Mouse (Mus musculus) right cerebral cortex, postnatal 10 days (tissue): ENCODE data around the gene Hoxb3.
A peak's percentile ranks its signal among the peaks of the same experiment; 100 is the strongest.

ENCODE experiments used
- DNase-seq, 2 experiments: peaks; one replicate each; pipeline ENCODE4 v3.0.0; 2021; ENCODE audit warnings: low spot score in 2 of 2

Gene Hoxb3

DNA sequence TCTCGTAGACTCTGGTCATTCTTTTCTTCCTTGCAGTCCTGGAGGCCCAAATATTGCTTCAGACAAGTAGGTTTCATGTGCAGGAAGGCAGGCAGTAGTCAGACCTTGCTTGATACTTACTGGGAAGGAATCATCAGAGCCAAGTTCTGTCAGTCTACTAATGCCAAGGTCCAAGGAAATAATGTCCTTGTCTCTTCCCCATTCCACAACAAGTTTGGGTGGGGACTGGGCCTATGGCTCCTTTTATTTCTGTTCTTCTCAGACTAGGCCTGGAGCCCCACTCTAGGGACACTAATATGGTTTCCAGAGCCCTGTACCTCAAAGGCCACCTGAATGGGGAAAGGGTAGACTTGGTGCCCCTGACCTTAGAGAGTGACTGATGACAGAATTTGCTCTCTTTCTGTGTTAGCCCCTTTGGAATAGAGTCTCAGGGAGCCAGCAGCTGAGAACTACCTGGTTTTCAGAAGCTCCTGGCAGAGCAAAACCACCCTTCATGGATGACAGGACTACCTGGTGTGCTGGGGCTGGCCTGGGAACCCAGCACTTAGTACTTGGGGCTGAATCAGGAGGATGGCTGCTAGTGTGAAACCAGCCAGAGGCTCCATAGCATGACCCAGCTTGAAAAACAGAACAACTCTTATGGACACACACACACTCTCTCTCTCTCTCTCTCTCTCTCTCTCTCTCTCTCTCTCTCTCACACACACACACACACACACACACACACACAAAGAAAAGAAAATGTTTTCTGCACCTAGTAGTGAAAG is 34.5 kb upstream of the Hoxb3 start:
- no peak for DNase-seq

DNA sequence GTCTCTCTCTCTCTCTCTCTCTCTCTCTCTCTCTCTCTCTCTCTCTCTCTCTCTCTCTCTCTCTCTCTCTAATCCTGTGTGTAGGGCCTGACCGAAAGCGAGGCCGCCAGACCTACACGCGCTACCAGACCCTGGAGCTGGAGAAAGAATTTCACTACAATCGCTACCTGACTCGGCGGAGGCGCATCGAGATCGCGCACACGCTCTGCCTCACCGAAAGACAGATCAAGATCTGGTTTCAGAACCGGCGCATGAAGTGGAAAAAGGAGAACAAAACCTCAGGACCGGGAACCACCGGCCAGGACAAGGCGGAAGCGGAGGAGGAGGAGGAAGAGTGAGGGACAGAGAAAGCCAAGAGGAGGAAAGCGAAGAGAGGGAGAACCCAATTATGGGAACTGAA is 33.8 kb upstream of the Hoxb3 start:
- DNase-seq, result no peak

DNA sequence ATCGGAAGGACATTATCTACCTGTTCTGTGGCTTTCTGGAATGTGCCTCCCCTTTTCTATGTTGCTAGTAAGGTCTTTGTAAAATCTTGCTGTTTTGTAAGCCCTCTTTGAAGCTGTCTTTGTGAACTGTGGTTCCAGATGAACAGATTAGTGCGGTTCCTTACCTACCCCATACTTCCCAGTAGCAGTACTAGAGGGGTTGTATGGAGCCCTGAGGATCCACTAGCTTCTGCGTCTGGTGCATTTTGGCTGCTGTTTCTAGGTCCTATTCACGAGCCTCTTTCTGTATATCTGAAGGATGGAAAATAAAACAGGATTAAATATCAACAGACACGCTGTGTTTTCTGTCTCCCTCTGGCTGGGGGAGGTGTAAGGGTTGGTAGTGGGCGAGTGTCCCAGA is 33.3 kb upstream of the Hoxb3 start:
- no peak for DNase-seq

DNA sequence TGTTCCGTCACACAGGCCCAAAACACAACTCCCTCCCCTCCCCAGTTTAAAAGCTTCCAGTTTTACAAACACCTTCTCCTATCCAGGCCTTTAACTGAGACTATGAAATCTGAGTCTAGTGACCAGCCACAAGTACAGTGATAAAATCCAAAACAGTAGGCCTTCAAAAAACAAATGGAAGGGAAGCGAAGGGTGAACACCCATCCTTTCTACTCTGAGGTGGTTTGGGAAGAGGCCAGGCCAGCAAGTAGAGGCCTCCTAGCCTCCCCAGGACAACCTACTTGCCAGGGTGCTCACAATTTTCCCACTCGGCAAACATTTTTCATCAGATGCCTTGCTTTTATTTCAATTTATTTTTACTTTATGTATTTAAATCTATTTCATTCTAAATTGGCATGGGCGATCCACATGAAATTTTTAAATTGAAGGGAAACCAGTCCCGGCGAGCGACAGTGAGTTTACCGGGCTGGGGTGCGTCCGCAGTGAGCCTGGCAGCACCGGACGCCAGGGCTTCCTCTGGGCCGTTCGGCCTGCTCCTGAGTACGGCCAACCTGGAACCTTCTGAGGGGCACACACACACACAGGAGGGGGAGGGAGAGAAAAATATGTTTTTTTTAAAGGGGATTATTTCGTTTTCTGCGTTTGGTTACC is 32.3 kb upstream of the Hoxb3 start:
- no peak for DNase-seq

DNA sequence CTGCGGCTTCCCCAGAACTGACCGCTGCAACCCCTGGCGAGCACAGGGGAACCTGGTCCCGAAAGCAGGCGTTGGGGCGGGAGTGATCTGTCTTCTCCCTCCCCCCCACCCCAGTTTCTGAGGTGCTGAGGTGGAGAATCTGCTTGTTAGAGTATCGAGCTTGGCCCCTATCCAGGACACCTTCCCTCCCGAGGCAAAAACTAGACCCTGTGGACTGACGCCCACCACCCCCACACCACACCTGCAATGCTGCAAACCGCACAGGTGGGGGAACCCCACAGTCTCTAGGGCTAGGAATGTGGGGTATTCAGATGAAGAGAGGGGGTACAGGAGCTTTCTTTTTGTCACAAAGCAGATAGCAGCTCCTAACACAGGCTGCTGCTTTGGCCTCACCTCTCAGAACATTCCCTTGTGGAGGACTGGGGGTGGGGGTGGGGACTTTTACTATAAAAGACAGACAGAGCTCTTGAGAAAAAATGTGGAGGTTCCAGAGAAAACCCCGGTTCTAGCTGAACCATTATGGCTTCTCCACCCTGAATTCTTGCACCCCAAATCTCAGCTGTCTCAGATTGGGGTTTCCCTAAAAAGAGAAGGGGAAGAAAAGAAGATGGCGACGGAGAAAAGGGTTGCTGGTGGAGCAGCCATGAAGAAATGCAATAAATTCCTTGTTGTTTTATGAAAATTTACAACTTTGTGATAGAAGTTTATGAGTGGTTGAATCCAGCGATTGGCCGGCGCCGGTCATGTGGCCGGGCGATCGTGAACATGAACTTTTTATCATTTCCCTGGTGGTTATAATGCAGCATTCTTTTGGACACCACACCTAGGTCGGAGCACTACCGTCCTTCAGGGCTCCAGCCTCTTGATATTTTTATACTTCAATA is 31.2 kb upstream of the Hoxb3 start, which contains the start of gene Hoxb6:
TSS of gene Hoxb6 (plus strand) at position 796 of the 884 bp plus-strand sequence.
- DNase-seq, result no peak

DNA sequence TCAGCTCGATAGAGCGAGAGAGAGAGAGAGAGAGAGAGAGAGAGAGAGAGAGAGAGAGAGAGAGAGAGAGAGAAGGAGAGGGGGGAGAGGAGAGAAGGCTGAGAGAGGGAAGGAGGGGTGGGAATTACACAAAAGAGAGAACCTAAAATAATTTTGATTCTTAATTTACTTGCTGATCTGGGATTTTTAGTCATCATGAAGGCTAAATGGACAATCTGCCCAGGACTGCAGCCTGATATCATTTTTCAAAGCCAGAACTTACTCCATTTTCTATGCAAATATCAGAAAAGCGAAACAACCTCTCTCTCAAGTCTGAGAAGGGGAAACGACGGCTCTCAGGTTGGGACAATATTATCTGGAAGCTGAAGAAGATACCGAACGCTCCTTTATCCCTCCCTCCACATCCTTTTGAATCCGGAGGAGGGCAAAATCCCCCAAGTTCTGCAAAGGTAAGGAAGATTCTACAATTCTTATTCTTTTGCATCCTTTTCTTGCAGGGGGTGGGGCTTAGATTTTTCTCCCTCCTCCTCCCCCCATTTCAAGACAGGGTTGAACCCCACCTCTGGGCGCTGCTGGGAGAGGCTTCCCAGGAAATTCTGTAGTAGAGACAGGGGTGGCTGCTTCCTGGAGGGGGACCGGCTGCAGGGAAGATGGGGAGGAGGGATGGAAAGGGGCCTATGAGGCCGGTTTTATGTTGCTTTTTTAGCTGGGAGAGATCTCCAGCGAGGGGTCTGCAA is 30.4 kb upstream of the Hoxb3 start:
- no peak for DNase-seq

DNA sequence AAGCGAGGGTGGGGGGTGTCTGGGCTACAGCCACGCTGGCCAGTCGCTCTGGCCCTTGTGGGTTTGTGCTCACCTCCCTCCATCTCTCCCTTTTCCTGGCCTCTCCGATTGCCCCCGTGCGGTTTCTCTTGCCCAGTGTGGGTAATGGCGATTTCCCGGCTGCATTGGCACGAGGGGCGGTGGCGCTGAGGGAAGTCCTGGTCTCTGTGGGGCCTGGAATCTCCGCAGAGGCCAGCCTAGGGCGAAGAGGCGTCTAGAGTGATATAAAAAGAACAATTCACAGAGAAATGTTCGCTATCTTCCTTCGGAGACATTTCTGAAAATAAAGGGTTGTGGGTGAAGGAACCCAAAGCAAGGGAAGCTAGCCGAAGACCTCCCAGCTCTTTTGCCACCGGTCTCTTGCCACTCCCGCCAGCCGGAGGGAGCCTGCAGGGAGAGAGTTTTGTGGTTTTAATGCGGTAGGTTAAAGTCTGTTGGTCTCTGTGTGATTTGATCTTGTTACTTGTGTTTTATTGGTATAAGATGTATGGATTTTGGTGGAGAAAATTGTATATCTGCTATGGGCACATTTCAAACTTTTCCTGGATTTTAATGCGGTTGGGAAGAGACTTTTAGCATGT is 29.7 kb upstream of the Hoxb3 start:
- DNase-seq, result no peak

DNA sequence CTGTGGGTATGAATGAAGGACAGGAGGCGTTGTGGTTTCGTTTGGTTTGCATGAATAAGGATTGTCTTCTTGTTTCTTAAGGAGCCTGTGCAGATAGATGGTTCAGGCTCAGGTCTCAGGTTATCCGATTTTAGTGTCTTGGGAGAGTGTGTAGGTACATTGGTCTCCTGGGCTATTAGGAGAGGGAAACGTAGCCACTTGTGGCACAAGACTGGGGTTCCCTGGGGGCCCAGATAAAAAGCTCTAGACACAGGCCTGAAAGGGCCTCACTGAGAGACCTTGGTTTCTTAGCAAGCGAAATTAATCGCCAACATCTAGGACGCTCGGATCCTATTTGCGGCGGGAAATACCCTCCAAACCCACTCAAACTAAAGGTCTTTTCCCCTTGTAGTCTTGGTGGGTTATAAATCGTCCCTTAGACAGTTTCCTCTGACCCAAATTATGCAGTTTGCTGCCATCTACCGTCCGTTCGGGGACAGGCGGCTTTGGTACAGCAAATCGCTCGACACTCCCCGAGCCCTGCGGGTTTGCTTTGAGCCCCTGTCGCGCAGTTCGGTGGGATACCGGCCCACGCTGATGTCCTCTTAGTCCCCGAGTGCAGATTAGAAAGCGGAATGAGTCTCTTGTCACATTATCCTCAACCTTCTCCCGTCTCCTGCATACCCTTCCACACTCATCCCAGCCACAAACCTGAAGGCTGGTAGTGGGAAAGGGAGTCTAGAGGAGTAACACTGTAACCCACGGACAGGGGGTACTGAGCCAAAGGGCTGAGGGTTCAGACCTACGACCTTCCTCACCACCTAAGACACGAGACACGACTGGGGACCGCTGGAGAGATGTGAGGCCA is 28.7 kb upstream of the Hoxb3 start:
- DNase-seq, result peak; percentile 43 to 62

DNA sequence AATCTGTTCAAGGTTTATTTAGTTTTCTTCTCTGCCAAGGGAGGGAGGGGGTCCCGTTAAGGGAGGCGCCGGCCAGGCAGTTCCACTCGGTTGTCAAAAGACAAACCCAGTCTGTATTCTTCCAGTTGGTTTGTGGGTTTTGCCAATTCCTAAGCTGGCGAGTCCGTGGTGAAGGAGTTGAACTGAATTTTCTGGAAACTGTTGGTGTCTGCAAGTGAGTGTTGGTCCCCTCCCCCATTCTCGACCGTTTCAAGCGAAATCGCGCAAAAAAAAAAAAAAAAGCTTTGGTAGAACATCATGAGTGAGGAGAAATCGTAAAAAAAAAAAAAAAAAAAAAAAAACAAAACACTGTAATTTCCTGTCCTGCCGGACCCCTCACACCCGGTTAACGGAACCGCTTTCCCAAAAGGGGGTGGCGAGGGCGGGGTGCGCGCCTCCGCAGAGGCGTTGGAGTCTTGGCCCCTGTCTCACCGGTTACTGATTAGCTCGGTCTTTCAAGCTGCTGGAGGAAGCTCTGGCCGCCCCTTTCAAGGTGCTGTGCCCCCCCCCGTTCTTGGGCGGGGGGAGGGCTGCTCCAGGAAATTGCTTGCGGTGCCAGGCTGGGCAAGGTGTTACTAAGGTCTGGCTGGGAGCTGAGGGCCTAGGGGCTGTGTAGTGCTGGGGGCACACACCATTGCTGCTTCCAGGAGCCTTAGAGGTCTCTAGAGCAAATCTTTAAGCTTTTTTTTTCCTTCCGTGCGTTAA is 27.9 kb upstream of the Hoxb3 start:
- no peak for DNase-seq

DNA sequence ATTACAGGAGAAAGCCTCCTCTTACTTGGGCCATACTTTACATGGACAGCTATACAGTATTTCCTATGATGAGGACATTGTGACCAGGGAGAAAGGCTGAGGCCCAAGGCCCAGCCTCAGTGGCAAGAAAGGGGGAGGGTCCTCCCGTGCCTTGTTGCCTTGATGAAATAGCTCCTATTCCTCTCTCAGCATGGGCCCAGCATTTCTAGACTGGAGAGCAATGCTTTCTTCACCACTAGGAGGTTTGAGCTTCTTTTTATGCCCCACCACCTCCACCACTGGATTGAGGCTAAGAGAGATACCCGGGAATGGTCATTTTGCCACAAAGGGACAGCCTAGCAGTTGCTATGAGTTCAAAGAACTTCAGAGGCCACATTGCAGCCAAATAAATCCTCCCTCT is 26.1 kb upstream of the Hoxb3 start:
- no peak for DNase-seq

DNA sequence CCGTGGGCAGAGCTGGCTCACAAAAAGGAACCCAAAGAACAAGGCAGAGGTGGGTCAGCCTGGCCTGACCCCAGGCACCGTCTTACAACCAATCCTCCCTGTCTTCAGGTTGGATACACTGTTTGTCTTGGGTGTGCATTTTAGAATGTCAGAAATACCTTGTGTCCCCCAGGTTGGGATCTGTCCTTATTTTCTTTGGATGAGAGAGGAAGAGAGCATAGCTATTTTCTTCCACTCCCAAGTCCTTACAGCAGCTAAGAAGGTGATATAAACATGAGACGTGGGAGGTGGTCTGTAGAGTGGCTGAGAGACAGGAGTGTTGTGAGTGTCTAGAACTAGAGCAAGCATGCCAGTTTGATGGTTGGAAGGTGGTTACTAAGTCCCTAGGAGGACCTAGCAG is 25.7 kb upstream of the Hoxb3 start:
- DNase-seq, result no peak

DNA sequence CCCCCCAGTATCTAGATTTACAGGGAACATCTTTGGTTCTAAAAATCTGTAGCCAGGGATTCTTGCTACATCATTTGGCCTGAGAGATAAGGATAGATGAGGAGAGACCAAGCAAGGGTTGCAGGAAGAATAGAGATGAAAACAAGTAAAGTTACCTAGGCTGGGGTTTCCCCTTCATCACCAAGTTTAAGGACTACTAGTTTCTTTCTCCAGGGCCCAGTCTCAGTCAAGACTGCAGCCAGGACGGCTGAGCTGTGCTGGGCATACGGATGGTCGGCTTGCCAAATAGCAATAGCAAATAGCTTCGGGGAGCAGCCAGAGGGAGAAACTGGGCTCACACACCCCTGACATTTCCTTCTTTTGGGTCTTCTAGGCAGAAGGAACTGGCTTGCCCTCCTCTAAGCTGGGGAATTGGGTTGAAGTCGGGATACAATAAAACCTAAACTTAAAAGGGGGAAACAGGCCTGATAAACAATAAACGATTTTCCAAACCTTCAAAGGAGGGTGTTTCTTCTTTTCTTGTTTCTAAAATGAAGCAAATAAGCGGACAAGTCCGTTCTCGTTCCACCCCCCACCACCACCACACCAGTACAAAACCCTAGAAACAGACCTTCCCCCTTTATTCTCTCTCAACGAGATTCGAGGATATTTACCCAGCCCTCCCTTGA is 25.0 kb upstream of the Hoxb3 start:
- no peak for DNase-seq

DNA sequence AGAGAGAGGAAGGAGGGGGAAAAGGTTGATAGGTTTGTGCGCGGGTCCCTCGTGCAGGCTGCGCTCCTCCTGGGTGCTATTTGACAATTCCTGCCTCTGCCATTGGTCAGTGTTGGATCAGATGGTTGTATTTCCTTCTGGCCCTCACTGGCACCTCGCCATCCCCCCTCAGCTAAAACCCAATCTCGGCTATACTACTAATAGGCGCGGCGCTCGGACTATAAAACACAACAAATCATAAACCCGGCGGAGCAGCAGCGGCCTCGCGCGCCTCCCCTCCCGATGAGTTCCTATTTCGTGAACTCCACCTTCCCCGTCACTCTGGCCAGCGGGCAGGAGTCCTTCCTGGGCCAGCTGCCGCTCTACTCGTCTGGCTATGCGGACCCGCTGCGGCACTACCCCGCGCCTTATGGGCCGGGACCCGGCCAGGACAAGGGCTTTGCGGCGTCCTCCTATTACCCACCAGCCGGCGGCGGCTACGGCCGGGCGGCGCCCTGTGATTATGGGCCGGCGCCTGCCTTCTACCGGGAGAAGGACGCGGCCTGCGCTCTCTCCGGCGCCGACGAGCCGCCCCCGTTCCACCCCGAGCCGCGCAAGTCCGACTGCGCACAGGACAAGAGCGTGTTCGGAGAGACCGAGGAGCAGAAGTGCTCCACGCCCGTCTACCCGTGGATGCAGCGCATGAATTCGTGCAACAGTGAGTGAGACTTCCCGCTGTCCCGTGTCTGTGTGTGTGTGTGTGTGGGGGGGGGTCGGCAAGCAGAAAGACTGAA is 24.0 kb upstream of the Hoxb3 start:
- no peak for DNase-seq

DNA sequence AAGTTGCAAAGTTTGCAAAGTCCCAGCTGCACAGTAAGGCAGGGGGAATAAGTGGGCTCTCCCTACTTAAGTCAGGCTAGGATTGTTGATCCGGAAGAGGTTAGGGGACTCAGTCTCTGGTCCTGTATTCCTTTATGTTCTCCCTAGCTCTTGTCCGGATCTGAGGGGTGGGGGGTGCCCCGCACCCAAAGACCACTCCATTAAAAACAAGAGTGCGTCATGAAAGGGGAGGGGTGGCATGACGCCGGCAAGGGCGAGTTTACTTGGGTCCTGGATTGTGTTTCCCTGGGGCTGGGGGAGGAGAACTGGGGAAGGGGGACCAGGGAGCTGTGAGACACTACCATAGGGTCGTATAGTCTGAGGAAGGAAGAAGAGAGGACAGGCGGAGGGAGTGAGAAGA is 23.3 kb upstream of the Hoxb3 start:
- no peak for DNase-seq

DNA sequence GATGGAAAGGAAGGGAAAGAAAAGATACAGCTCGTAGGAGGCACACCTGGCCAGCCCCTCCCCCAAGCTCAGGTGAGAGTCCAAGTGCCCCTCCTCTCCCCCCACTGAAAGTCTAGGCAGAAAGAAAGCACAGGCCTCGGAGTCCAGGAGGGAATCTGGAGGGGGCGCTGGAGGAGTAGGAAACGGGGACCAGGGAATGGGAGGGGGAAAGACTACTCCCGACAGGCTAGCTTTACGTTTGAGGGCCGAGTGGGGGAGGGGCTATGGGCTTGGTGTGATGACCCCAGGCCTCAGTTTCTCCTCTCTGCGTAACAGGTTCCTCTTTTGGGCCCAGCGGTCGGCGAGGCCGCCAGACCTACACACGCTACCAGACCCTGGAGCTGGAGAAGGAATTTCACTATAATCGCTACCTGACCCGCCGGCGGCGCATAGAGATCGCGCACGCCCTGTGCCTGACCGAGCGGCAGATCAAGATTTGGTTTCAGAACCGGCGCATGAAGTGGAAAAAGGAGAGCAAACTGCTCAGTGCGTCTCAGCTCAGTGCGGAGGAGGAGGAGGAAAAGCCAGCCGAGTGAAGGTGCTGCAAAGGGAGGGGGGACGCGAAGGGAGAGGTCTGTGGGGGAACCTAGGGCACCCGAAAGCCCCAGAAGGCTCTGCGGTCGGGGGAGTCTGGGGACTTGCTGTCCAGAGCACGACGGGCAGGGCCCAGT is 22.6 kb upstream of the Hoxb3 start:
- no peak for DNase-seq

DNA sequence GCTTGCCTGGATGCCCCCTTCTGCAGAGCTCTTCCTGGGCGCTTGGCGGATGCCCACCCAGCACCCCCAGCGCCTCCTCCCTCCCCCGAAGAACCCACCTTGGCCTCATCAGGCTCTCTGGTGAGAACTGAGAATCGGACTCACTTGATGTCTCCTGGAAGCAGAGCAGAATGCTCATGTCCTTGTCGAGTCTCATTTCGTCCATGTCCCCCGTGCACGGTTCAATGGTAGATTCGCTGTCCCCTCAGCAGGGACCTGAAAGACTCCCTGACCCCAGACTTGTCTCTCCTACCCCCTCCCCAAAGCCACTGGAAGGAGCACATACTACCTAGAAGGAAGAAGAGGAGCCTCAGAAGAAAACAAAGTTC is 22.1 kb upstream of the Hoxb3 start:
- no peak for DNase-seq

DNA sequence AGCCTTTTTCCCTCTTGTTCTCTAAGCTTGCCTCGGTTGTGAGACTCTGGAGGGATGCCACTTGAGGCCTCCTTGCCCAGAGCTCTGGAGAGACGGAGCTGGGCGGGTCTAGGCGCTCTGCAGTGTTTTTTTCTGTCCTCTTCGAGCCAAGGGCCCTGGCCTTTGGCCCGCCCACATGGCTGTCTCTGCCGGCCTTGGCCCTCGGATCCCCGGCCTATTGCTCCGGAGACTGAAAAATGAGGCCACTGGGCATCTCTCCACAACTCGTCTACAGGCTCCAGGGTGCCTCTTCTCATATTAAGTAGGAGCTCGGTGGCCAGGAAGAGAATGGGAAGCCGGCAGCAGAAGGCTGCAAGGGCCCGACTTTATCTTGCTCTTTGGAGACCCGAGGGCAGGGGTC is 21.3 kb upstream of the Hoxb3 start:
- peak; percentile 51 to 64 for DNase-seq
